Mouse (Mus musculus) WW6 (cell line): ENCODE measurements around the gene Ppp1r37.
A peak's percentile ranks its signal among the peaks of the same experiment; 100 is the strongest.

Experiments
- DNase-seq: peaks from one replicate; pipeline ENCODE4 v3.0.0-alpha.2; 2013; ENCODE audit warnings: low read depth, low spot score

Ppp1r37 gene

DNA sequence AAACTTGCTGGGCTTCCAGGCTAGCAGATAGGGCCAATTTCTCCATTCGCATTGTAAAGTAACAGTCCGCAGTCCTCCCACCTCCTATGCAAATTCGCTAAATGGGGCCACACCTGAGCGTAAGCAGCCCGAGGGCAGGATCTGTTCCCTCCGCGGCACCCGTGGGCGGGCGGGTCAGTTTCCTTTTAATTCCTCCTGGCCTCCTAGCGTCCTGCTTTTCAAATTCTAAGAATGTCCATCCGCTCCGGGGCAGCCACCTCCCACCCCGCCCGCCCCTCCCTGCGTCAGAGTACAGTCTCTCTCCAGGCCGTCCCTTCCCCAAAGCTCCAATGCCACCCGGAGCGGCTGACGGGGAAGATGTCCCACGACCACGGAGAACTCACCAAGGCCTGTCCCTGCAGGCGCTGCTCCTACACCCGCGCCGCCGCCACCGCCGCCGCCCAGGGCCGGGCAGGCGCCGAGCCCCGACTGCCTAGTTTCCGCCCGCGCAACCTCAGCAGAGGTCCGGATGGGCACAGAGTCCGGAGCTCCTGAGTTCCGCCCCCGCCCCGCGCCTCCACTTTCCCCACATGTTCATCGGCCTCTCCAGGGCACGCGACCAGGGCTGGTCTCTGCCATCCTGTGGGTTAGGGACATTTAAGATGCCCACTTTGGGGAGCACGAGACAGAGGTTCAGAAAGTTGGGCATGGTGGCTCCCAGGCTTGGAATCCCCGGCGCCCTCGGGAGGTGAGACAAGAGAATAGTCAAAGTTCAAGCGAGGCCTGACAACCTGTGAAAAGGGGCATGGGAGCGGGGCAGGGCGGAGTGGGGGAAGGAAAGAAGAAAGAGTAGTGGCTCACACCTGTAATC, 10.3 kb upstream of the Ppp1r37 start:
- DNase-seq = peak; percentile 76

DNA sequence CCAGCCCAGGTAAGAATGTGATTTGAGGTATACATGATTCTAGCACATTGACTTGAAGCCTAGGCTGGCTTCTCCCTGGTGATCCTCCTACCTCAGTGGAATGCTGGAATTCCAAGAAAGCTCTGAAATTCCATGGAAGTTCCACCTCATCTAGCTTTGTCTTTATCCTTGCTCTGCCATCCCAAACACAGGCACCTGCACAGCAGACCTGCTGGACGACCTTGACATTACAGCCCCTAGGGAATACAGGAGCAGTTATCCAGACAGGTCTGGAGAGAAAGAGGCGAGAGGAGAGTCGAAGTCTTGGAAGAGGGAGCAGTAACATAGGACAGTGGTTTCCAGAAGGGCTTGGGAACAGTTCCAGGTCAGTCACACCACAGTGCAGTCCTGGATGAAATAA, 6.8 kb upstream of the Ppp1r37 start:
- no peak for DNase-seq

DNA sequence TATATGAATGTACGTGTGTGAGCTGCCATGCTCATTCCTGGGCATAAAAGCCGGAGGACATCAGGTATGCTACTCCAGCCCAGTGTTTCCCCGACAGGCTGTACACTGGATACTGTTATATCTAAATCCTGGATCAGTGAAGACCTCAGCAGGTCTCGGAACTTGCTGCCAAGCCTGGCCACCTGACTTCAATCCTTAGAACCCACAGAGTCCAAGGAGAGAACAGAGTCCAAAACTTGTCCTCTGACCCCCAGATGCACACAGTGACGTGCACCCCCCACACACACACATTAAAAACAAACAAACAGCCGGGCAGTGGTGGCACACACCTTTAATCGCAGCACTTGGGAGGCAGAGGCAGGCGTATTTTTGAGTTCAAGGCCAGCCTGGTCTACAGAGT, 4.5 kb upstream of the Ppp1r37 start:
- no peak for DNase-seq

DNA sequence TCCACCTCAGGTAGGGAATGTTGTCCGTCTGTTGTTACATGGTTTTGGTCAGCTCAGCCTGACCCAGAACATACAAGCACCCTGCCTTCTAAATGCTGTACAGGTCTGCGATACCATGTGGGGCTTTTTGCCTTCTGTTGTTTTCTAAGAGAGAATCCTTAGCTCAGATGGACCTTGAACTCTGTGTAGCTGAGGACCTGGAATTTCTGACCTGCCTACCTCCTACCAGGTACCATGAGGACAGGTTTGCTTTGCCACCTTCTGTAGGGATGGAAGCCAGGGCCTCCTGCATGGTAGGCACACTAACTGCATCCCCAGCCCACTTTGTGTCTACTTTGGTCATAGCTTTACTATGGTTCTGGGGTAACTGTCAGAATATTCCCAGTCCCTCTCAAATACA, 2.9 kb upstream of the Ppp1r37 start:
- no peak for DNase-seq

DNA sequence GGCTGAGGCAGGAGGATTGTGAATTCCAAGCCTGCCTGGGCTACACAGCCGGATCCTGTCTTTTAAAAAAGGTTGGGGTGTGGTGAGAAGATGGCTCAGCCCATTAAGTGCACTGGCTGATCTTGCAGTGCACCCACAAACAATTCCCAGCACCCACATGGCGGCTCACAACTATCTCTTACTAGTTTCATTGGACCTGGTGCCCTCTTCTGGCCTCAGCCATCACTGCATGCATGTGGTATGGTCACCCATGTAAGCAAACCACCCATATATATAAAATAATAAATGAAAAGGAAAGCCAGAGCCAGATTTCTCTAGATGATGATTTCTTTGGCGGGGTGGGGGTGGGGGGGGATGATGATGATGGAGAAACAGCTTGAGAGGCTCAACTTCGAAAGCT, 1.6 kb upstream of the Ppp1r37 start:
- no peak for DNase-seq

DNA sequence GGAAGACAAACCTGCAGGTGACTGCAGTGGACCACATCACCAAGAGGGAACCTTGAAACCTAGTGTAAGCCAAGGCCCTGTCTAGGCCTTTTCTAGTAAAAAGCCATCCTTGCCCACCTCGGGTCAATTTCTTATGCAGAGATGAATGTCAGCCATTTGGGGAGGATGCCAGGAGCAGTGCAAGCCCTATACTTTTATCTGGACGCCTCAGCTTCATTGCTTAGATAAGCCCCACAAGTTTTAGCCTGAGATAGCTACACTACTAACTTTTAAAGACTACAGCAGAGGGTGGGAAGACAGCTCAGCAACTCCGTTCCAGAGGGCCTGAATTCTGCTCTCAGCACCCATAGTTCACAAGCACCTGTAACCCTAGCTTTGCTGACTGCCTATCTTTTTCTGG, 1.0 kb upstream of the Ppp1r37 start:
- no peak for DNase-seq

DNA sequence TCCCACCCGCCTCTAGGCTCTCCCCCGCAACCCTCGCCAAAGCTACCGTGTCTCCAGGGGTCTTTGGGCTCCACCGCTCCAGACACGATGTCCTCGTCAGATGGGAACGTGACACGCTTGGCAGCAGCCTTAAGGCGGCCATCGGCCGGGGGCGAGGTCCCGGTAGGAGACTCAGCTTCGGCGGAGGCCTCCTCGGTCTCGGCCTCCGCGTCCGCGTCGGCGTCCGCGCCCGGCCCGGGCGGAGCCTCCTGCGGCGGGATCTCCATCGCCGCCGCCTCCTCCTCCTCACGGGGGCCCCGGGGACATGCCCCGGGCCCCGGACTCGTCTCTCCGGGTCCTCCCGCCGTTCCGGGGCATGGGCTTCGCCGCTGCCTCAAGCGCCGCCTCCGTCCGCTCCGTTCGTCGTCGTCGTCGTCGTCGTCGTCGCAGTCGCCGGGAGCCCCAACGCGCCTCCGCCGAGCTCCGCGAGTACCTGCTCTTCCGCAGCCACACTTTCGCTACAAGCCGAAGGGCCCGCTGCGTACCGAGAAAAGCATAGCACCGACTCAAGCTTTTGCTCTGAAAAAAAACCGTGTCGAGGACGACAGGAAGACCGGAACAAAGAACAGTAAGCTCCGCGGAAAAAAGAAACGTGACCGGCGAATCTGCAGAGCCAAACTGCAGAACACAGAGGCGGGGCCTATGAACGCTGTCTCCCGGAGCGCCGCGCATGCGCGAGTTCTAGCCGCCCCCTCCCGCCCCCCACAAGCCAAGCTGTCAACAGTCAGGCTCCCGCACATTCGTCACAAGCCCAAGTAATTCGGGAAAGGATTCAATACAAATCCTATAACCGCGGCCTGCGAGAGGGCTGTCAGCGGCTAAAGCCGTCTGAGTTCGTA, 872 bp downstream of the Ppp1r37 start:
- peak; percentile 77 for DNase-seq

DNA sequence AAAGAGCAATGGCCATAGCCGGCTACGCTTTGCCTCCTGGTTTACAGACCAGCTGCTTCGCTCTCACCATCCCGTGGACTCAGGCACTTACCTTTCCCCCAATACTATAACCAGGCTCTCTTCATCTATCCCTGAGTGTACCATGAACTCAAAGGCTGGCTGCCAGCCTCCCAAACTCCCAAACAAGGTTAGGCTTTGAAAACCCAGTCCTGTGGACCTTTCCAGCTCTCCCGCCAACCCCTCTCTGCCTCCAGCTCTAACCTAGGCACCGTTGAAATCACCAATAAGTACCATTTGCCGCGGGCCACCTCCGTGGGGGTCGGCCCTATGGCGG, 1.5 kb downstream of the Ppp1r37 start:
- DNase-seq = no peak

DNA sequence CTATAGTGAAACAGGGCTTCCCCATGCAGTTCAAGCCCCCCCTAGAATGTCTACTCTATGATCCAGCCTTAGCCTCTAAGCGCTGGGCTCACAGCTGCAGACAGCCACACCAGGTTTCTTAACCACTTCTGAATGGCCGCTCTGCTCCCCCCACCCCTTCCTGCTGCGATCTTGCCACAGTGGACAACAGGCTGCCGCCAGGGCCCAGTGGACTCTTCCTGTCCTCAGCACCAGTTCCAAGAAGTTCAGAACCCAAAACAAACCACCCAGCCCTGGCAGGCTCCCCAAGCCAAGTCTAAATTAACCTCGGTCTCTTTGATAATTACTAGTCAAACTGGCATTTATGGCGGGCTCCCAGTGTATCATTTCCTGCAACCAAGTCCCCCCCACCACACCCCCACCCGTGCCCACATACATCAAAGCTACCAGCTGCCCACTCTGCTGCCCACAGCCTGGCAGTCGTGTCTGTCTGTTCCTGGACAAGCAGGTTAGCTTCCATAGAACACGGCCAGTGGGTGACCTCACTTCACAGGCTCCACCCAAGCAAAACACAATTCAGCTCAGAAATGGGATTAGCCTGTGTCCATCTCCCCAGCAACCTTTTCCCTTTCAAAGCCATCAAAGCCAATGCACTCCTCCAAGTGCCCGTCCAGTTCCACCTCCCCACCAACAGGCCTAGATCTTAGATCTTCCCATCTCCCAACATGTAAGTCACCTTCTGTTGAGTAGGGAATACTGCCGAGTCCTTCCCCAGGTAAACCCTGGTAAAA, 2.2 kb downstream of the Ppp1r37 start:
- DNase-seq = no peak

DNA sequence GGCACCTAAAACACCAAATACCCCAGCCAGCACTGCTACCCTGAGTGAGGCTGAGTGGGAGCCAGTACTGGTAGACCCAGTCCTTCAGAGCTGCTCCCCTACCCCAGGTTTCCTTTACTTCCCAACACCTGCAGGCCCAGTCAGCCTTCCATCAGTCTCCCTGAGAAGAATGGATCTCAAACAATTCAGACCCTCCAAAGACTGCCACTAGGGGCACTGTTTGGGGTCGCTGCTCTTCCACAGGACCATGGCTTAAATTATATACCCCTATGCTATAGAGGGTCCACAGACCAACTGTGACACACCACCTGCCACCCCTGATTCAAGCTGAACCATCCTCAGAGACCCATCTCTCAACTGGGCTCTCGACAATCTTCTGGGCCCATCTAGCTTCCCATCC, 3.9 kb downstream of the Ppp1r37 start:
- DNase-seq = no peak

DNA sequence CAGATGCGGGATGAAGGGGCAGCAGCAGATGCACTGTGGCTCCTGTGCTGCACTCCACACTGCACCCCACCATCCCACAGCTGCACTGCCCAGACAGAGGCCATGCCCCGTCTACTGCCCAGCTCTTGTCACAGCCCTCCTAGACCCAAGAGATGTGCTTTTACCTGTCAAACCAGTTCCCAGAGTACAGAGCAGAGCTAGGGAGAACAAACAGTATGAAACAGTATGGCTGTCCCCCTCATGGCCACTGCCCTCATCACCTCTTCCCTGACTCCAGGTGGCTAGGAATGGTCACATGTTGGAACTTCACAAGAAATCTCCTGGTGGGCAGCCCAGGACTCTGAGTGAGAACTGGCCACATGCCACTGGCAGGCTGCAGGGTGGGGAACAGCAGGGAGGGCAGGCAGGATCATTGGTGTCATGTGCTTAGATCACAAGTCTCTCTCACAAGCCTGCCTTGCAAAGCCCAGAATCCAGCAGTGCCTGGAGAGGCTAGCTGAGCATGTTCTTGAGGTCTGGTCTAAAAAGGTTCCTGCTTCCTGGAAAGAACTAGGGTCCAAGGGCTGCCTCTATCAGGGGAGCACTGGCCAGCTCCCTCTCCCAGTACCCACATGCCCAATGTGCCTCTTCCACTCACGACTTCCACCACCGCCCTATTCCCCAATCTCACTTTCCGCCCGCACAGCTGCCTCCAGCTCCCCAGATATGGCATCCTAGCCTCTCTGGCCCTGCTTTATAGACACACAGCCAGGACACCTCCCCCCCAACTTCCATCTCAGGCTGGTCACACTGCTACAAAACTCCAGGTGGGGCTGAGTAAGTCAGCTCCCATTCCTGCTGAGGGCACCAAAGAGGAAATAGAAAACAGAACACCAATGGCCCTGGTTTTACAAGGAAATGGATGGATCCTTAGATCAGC, 4.6 kb downstream of the Ppp1r37 start:
- DNase-seq = no peak

DNA sequence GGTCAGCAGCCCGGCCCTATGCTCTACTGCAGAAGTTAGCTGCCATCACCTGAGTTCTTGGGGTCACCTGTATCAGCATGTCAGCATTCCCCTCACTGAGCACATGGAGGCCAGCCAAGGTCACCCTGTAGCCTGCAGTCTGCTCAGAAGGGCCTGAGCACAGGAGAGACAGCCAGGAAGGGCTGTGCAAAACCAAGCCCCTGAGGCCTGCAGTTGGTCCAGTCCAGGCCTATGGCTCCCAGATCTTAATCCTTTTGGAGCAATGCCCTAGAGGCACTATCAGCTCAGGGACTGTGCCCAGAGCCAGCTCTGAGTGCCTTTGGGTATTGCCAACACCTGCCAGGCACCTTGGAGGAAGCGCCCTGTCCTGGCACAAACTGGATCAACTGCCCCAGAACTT, 5.8 kb downstream of the Ppp1r37 start:
- no peak for DNase-seq

DNA sequence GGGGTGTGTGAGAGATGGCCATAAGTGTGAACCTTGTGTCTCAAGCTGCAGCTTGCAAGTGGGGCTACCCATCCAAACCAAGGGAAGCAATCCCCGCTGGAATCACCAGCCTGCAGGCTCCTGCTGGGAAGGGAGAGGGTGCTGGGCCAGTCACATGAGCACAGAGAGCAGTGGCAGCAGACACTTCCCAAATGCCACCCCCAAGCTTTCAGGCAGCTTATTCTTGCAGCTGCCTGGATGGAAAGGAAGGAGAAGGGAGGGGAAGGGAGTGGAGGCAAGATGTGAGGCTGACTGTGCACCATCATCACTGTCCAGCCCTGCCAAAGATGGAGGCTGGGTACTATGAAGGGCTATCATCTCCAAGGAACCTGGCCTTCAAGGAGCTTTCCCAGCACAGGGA, 8.7 kb downstream of the Ppp1r37 start:
- DNase-seq = no peak

DNA sequence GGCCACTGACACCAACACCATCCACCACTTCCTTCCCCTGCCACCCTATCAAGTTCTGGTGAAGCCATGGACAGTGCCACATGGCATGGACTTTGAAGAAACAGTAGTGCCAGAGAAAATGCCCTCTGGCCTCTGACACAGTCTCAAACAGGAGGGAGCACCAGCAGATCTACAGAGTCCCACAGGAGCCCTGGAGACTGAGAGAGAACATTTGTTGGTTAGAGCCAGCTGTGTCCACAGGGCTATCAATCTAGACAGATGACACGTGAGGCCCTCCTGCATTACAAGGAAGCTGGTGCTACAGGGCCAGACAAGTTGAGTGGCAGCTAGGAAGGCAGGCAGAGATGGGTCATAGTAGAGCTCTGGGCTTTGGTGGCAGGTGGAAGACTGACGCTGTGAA, 10.4 kb downstream of the Ppp1r37 start:
- no peak for DNase-seq

DNA sequence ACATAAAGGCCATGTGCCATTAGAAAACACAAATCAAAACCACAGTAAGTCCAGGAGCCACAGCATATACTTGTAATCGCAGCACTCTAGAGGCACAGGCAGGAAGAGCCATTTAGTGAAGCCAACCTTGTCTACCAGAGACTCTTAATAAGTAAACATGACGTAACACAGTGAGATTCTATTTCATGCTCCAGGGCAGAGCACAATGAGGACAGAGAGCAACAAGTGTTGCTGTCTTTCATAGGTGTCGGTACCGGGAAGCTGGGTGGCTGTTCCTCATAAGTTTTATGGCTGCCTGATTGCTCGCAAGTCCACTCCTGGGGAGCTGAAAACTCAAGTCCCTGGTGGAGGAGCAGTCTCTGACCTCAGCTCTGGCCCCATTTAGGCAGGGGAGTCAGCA, 11.2 kb downstream of the Ppp1r37 start:
- DNase-seq = no peak

DNA sequence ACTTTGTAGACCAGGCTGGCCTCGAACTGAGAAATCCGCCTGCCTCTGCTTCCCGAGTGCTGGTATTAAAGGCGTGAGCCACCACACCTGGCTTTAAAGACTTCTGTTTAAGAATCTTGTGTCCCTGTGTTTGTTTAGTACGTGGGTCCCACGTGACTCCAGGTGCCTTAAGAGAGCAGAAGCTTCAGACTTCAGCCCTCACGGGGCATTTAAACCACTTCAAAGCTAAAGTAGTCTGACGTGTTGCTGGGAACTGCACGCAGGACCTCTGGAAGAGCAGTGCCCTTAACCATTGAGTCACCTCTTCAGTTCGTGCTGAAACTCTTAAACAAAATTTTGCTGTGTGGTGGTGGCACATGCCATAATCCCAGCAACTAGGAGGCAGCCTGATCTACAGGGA, 13.5 kb downstream of the Ppp1r37 start:
- DNase-seq = no peak

DNA sequence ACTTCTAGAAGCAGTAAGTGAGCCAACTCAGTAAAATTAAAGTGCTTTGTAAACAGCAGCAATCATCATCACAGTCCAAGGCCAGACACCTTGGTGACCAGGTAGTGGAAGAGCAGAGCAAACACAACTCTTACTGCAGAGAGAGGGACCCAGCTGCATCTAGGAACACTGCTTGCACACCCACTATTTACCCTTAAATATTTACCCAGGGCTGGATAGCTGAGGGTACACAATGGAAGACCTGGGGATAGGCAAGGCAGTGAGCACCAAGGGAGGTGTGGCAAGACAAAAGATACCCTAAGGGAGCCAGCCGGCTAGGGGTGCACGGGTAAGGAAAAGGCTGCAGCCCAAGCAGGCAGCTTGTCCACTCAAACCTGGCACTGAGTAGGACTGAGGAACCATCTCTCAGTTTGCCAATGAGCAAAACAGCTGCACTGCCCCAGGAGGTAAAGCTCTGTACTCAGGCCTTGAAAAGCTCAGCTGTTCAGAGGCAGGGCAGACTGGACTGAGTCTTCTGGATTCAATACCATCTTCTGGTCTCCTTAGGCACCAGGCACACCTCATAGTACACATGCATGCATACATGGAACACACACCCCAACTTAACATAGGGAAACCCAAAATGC, 15.4 kb downstream of the Ppp1r37 start:
- DNase-seq = no peak

DNA sequence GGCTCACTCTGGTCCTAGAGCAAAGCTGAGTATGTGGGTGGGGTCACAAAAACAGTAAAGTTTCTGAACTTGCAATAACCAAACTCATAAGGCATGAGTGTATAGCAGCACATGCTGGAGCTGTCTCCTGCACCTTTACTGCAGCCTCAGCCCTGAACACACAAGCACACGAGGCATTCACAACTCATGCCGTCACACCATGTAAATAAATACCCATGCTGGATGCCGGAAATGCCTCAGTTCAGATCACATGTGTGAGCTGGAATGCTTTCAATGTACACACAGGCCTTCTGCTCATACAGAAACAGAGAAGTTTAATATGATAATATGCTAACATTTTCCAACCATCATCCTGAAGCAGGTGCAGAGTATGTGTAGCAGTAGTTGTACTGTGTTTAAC, 16.9 kb downstream of the Ppp1r37 start:
- DNase-seq = no peak

DNA sequence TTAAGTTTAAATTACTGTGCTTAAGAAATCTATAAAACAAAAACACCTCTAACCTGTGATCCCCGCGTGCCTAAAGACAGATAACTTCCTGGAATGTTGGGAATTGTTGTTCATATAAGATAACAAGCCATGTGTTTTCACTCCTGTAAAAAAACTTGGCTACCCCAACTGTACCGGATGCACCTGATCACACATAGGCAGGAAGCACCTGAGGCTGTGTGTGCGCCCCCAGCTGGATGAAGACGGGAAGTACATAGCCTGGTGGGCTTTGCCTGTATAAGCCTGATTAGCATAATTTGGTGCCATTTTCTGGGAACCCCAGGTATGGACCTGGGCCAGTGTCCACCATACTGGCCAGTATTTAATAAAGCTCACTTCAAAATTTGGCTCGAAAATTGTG, 19.3 kb downstream of the Ppp1r37 start:
- no peak for DNase-seq

DNA sequence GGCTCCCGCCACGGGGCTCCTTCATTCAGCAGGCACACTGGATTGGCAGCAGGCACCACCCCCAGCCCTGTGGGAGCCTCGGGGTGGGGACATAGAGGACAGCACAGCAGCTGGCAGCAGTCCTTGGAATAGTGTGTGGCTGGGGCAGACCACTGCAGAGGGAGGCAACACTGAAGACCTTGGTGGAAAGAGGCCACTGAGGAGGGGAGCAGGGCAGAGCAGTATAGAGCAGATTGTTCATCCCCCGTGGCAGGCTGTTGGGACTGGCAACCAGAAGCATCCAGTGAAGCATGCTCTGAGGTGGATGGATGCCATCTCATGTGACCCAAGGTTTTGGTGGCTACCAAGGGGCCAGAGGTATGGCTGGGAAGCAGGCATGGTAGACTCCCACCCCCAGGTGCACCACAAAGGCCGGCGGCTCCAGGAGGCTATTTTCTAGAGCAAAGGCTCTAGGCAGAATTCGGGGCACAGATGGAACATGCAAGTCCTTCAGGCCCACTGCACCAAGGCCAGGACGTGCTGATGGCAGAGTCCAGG, 20.7 kb downstream of the Ppp1r37 start:
- no peak for DNase-seq
